Comparison of ENCODE assay signal across 23 mouse cellular contexts in genomic region chr12:70391236-70391635, GRCm38 (mm10). TPM values are rescaled to one million over a fixed set of nuclear protein-coding genes. Genes with fewer than 3 reads are reported as not detected.
DNase-seq lines count a peak whose midpoint lies in the region; ATAC-seq and TF ChIP-seq lines count a peak whose summit lies in the region.
"Had no signal": no experiment of that assay in that cellular context is flagged by ENCODE, and none has a peak within 500 bp of the region (broad histone marks: within the 10 kb centered on the region; RNA-seq: fewer than 3 reads in every experiment).

No protein-coding gene starts in this region.

- H3K4me2 ChIP-seq in neural tube, embryonic 15.5 days = no peak overlapping the region
- no peak overlapping the region for H3K4me2 ChIP-seq in hindbrain, embryonic 11.5 days (replicated peaks; ENCODE audit: low read depth, low read length)
- H3K4me2 ChIP-seq: forebrain, embryonic 15.5 days; heart, embryonic 15.5 days; limb, embryonic 15.5 days; liver, embryonic 15.5 days; midbrain, embryonic 13.5 days; neural tube, embryonic 13.5 days had no signal

- no peak overlapping the region for H3K27ac ChIP-seq in neural tube, embryonic 15.5 days (replicated peaks)
- H3K27ac ChIP-seq in olfactory bulb, adult 2 months (ENCODE audit: insufficient read depth, low read depth, low read length) = peak overlapping the region; percentile 71
- no peak overlapping the region for H3K27ac ChIP-seq in hindbrain, embryonic 11.5 days (ENCODE audit: low read depth, low read length)
- H3K27ac ChIP-seq: forebrain, embryonic 15.5 days; heart, embryonic 15.5 days; limb, embryonic 15.5 days; liver, embryonic 15.5 days; midbrain, embryonic 13.5 days; neural tube, embryonic 13.5 days had no signal

- WGBS in neural tube, embryonic 15.5 days = 83% methylated on average over 3 of the region's 3 CpGs
- 73% methylated on average over 3 of the region's 3 CpGs for WGBS in olfactory bulb, adult 2 months
- 90% methylated on average over 3 of the region's 3 CpGs for WGBS in hindbrain, embryonic 11.5 days

- ATAC-seq in neural tube, embryonic 15.5 days (ENCODE audit: low FRiP score) = no peak
- ATAC-seq in hindbrain, embryonic 11.5 days (ENCODE audit: low FRiP score) = no peak
- ATAC-seq: forebrain, embryonic 15.5 days; midbrain, embryonic 13.5 days had no signal

- DNase-seq in adrenal gland, adult (ENCODE audit: inconsistent age in 2 of 2, low spot score in 1 of 2) = peak; percentile 11 to 76
- no peak for DNase-seq in adrenal gland, adult 18-20 months (ENCODE audit: low spot score in 2 of 2)
- peak; percentile 3 for DNase-seq in neural tube, embryonic 10.5 days (ENCODE audit: extremely low spot score, low spot score)
- peak; percentile 61 for DNase-seq in cerebellum, adult 8-10 months
- DNase-seq in hindbrain, embryonic 11.5 days (ENCODE audit: low spot score) = no peak
- DNase-seq in urinary bladder, postnatal 36 days (ENCODE audit: low spot score in 2 of 2) = no peak
- DNase-seq: embryo, embryonic 11 days; gastrocnemius, postnatal 25 days; heart, postnatal 4 days; kidney, adult 11 months; kidney, postnatal 4 days; lung, postnatal 10 days; right cerebral cortex, postnatal 14 days; spleen, adult 18-20 months had no signal

- TF ChIP-seq CTCF in olfactory bulb, adult 2 months (IDR thresholded peaks at IDR 0.05; ENCODE audit: insufficient read depth, low read depth, low read length) = no peak

- no peaks in the 10 kb centered on the region for H3K4me1 ChIP-seq in neural tube, embryonic 15.5 days
- peaks cover 3% of the 10 kb centered on the region for H3K4me1 ChIP-seq in olfactory bulb, adult 2 months (ENCODE audit: control insufficient read depth, insufficient read depth, low read length)
- H3K4me1 ChIP-seq in hindbrain, embryonic 11.5 days (replicated peaks; ENCODE audit: control insufficient read depth, insufficient read depth, low read length) = no peaks in the 10 kb centered on the region
- H3K4me1 ChIP-seq: forebrain, embryonic 15.5 days; heart, embryonic 15.5 days; limb, embryonic 15.5 days; liver, embryonic 15.5 days; midbrain, embryonic 13.5 days; neural tube, embryonic 13.5 days had no signal

- H3K9ac ChIP-seq in neural tube, embryonic 15.5 days (replicated peaks) = no peak overlapping the region
- H3K9ac ChIP-seq in hindbrain, embryonic 11.5 days (ENCODE audit: low read depth, low read length) = no peak overlapping the region
- H3K9ac ChIP-seq: forebrain, embryonic 15.5 days; heart, embryonic 15.5 days; limb, embryonic 15.5 days; liver, embryonic 15.5 days; midbrain, embryonic 13.5 days; neural tube, embryonic 13.5 days had no signal

- TF ChIP-seq POLR2A in olfactory bulb, adult 2 months (IDR thresholded peaks at IDR 0.05; ENCODE audit: insufficient read depth, low read depth, low read length) = no peak

- H3K9me3 ChIP-seq in neural tube, embryonic 15.5 days (replicated peaks) = no peaks in the 10 kb centered on the region
- no peaks in the 10 kb centered on the region for H3K9me3 ChIP-seq in hindbrain, embryonic 11.5 days (ENCODE audit: control insufficient read depth, low read length)
- H3K9me3 ChIP-seq: forebrain, embryonic 15.5 days; G1E; heart, embryonic 15.5 days; limb, embryonic 15.5 days; liver, embryonic 15.5 days; midbrain, embryonic 13.5 days; neural tube, embryonic 13.5 days had no signal

- H3K4me3 ChIP-seq in neural tube, embryonic 15.5 days (replicated peaks) = no peak overlapping the region
- H3K4me3 ChIP-seq in olfactory bulb, adult 2 months (ENCODE audit: insufficient read depth, low read depth, low read length) = no peak overlapping the region
- no peak overlapping the region for H3K4me3 ChIP-seq in hindbrain, embryonic 11.5 days (ENCODE audit: low read depth, low read length)
- H3K4me3 ChIP-seq: forebrain, embryonic 15.5 days; heart, embryonic 15.5 days; limb, embryonic 15.5 days; liver, embryonic 15.5 days; midbrain, embryonic 13.5 days; neural tube, embryonic 13.5 days had no signal

- H3K27me3 ChIP-seq in neural tube, embryonic 15.5 days (replicated peaks) = no peaks in the 10 kb centered on the region
- no peaks in the 10 kb centered on the region for H3K27me3 ChIP-seq in hindbrain, embryonic 11.5 days (ENCODE audit: control insufficient read depth, insufficient read depth, low read length)
- H3K27me3 ChIP-seq: forebrain, embryonic 15.5 days; heart, embryonic 15.5 days; limb, embryonic 15.5 days; liver, embryonic 15.5 days; midbrain, embryonic 13.5 days; neural tube, embryonic 13.5 days had no signal

- H3K36me3 ChIP-seq in neural tube, embryonic 15.5 days = no peaks in the 10 kb centered on the region
- H3K36me3 ChIP-seq in hindbrain, embryonic 11.5 days (ENCODE audit: control insufficient read depth, insufficient read depth, low read length) = no peaks in the 10 kb centered on the region
- H3K36me3 ChIP-seq: forebrain, embryonic 15.5 days; G1E; heart, embryonic 15.5 days; limb, embryonic 15.5 days; liver, embryonic 15.5 days; midbrain, embryonic 13.5 days; neural tube, embryonic 13.5 days had no signal

RNA-seq across cellular contexts. Expression of gene Trim9, which starts 43.8 kb away (rescaled TPM):
- total RNA-seq in adrenal gland, adult 18-20 months (2021) = 1 to 10 TPM; 1.7 to 2.0 TPM
- 90.1 and 101 TPM in 2 replicates for polyA plus RNA-seq in neural tube, embryonic 15.5 days (2015; fragmentation: Nextera tagmentation; extraction: Ambion mirVana)
- polyA plus RNA-seq in olfactory bulb, adult 2 months (2012; ENCODE audit: insufficient read depth, insufficient read length, low replicate concordance, missing spikeins) = 121 and 158 TPM in 2 replicates
- polyA plus RNA-seq in hindbrain, embryonic 11.5 days (2014; fragmentation: Nextera tagmentation; extraction: Ambion mirVana) = 14.3 and 18.4 TPM in 2 replicates
- polyA plus RNA-seq: G1E had no signal

Comparison
In these comparisons a context has a peak if more than half of its experiments do, and no peak if none do; other contexts are left out.
1. DNase-seq: peak in adrenal gland, adult (2 of 2), neural tube, embryonic 10.5 days (single experiment) and cerebellum, adult 8-10 months (single experiment); none in adrenal gland, adult 18-20 months (0 of 2), hindbrain, embryonic 11.5 days (single experiment) and urinary bladder, postnatal 36 days (0 of 2).